Mouse (Mus musculus) midbrain, embryonic 14.5 days (tissue): ENCODE data around the gene Peak1. TPM values are rescaled to one million over a fixed set of nuclear protein-coding genes. Genes with fewer than 3 reads are reported as not detected.
"Not testable (repeated sequence)": the region's sequence is repeated elsewhere in the genome, so short reads cannot be mapped to it uniquely, and the experiment has no call there.

Experiments used
- ATAC-seq: fragments of 200-750 bp; cut with Nextera tagmentation; 2 replicates; pipeline ENCODE4 v1.8.0; 2017; ENCODE audit warnings: moderate number of reproducible peaks, moderate library complexity; ENCODE audit not compliant: low FRiP score, low TSS enrichment
- DNase-seq: peaks from one replicate; pipeline ENCODE4 v3.0.0-alpha.2; 2015
- H3K27ac ChIP-seq: fragments of 300-500 bp; sonication (generic); replicated peaks from 2 replicates; pipeline ENCODE4 v1.5.1; 2014; ENCODE audit warnings: mild to moderate bottlenecking, low read depth, low read length, moderate library complexity
- H3K27me3 ChIP-seq: fragments of 300-500 bp; sonication (generic); 2 replicates; pipeline ENCODE4 v1.6.1; 2014; ENCODE audit warnings: low read length, control low read depth, mixed read lengths; ENCODE audit not compliant: control insufficient read depth, insufficient read depth
- H3K36me3 ChIP-seq: fragments of 300-500 bp; sonication (generic); 2 replicates; pipeline ENCODE4 v1.6.1; 2014; ENCODE audit warnings: low read length, control low read depth; ENCODE audit not compliant: control insufficient read depth, insufficient read depth
- H3K4me1 ChIP-seq: fragments of 300-500 bp; sonication (generic); 2 replicates; pipeline ENCODE4 v1.6.1; 2014; ENCODE audit warnings: mild to moderate bottlenecking, antibody characterized with exemption, low read length, control low read depth; ENCODE audit not compliant: control insufficient read depth, insufficient read depth
- H3K4me2 ChIP-seq: fragments of 300-500 bp; sonication (generic); 2 replicates; pipeline ENCODE4 v1.6.1; 2014; ENCODE audit warnings: mild to moderate bottlenecking, low read length, moderate library complexity
- H3K4me3 ChIP-seq: fragments of 300-500 bp; sonication (generic); replicated peaks from 2 replicates; pipeline ENCODE4 v1.5.1; 2014; ENCODE audit warnings: low read depth, low read length
- H3K9ac ChIP-seq: fragments of 300-500 bp; sonication (generic); replicated peaks from 2 replicates; pipeline ENCODE4 v1.6.1; 2014; ENCODE audit warnings: mild to moderate bottlenecking, low read length, moderate library complexity
- H3K9me3 ChIP-seq: fragments of 300-500 bp; sonication (generic); 2 replicates; pipeline ENCODE4 v1.6.1; 2016; ENCODE audit warnings: low read length, control low read depth, mixed read lengths; ENCODE audit not compliant: control insufficient read depth
- WGBS: fragments of 180-500 bp; shearing (Covaris S2); extraction: QIAGEN DNeasy Blood & Tissue Kit; methylation state at CpG from one replicate; pipeline ENCODE4 v1.1.7; 2014; 5-methylcytosine and 5-hydroxymethylcytosine counted together
- polyA plus RNA-seq: library from polyadenylated mRNA; unstranded; fragments of >200 nt; fragmentation: Nextera tagmentation; extraction: Ambion mirVana; gene quantifications from 2 replicates; pipeline ENCODE4 v1.2.1, GENCODE M21; 2014

Gene Peak1
- polyA plus RNA-seq, 1 experiment from 2014 or later: 4.7 TPM

DNA sequence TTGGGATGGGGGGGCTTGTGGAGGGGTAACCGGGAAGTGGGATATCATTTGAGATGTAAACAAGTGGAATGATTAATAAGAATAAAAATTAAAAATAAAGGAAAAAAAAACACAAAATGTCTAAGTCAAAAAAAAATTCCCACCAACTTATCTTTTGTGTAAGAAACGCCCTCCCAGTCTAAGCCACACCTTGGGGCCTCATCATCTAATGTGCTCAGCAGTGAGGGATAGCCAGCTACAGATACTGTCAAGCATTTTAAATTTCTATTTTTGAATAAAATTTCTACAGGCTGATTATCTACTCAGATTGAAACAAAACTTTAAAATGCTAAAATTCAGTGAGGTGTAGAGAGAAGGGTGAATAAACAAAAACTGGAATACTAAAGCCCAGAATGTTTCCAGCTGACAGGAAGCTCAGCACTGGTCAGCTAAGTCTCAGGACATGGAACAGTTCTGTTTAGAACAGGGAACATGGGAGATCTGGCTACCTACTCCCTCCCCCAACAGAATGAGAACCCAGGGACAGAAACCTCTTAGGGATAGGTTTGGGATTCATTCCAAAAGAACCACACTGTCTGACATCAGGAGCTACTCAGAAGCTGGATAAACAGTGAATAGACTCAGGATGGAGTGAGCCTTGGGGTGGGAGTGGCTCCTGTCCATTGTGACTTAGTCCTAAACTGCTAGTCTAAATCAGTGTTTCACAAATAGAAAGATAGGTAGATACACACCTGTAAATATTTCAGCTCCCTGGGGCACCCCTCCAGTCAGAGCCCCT lies 35.4 kb upstream of the Peak1 start:
- no peak overlapping the region for H3K9ac ChIP-seq
- no peak overlapping the region for H3K4me3 ChIP-seq
- ATAC-seq (no peak), DNase-seq (no peak)
- 96% methylated on average over 2 of the region's 2 CpGs for WGBS
- no peak overlapping the region for H3K4me2 ChIP-seq
- H3K27me3 ChIP-seq: no peaks in the 10 kb centered on the region
- no peaks in the 10 kb centered on the region for H3K9me3 ChIP-seq
- H3K36me3 ChIP-seq: no peaks in the 10 kb centered on the region
- no peak overlapping the region for H3K27ac ChIP-seq
- no peaks in the 10 kb centered on the region for H3K4me1 ChIP-seq

DNA sequence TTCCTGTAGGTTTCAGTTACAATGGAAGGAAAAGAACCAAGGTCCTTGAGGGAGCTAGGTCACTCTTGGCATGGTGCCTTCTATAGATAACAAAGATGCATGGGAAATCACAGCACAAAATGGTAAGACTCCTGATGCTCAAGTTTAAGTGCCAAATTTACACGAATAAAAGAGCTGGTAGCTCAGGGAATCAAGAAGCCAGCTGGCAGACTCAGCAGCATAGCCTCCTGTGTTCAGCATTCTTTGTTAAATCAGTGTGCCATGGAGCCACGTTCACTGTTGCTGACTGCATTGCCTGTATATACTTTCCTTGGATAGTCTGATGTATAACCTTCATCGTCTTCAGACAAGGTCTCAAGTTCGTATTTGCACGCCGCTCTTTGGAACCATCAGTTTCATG lies 33.7 kb upstream of the Peak1 start:
- no peak overlapping the region for H3K9ac ChIP-seq
- no peaks in the 10 kb centered on the region for H3K4me1 ChIP-seq
- H3K4me3 ChIP-seq: no peak overlapping the region
- no peaks in the 10 kb centered on the region for H3K27me3 ChIP-seq
- peak; percentile 8 for DNase-seq
- H3K27ac ChIP-seq: no peak overlapping the region
- WGBS: 91% methylated on average over 6 of the region's 6 CpGs
- no peak overlapping the region for H3K4me2 ChIP-seq
- ATAC-seq: no peak
- no peaks in the 10 kb centered on the region for H3K9me3 ChIP-seq
- H3K36me3 ChIP-seq: no peaks in the 10 kb centered on the region

DNA sequence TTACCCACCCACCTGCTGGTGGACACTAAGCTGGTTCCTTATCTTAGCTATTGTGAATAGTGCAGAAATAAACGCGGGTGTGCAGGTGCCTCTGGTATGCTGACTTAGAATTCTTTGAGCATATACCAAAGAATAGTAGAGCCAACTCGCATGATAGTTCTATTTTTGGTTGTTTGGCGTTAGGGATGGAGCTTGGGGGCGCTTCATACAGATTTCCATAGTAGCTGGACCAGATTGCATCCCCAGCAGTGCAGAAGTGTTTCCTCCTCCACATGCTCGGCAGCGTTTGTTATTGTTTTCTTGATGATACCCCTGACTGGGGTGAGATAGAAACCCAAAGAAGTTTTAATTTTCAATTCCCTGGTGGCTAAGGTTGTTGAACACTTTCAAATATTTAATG lies 21.8 kb upstream of the Peak1 start:
- Histone ChIP-seq H3K27me3 (no peaks in the 10 kb centered on the region), H3K27ac (no peak overlapping the region), H3K36me3 (no peaks in the 10 kb centered on the region), H3K9ac (no peak overlapping the region), H3K4me1 (no peaks in the 10 kb centered on the region), H3K4me2 (no peak overlapping the region), H3K9me3 (no peaks in the 10 kb centered on the region), H3K4me3 (no peak overlapping the region)
- WGBS: 82% methylated on average over 7 of the region's 7 CpGs
- DNase-seq (no peak), ATAC-seq (no peak)

DNA sequence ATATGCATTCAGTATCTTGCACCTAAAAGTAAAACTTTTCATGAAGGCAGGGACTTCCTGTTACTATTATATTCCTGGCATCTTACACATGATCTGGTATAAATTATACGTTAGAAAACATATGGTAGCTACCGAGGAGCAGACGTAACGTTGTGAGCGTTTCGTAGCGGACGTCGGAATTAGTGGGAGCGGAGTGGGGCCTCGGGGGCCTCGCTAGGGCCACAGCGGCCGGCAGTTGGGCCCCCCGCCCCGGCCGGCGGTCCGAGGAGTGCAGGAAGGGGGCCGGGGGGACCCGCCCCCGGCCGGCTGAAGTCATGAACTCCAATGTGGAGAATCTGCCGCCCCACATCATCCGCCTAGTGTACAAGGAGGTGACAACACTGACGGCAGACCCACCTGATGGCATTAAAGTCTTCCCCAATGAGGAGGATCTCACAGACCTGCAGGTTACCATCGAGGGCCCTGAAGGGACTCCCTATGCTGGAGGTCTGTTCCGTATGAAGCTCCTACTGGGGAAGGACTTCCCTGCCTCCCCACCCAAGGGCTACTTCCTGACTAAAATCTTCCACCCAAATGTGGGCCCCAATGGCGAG lies 19.5 kb upstream of the Peak1 start:
- H3K9me3 ChIP-seq, H3K27me3 ChIP-seq, DNase-seq, H3K4me1 ChIP-seq, H3K4me3 ChIP-seq, ATAC-seq, H3K9ac ChIP-seq, H3K36me3 ChIP-seq, H3K4me2 ChIP-seq, H3K27ac ChIP-seq: not testable (repeated sequence)
- 93% methylated on average over 22 of the region's 29 CpGs for WGBS

DNA sequence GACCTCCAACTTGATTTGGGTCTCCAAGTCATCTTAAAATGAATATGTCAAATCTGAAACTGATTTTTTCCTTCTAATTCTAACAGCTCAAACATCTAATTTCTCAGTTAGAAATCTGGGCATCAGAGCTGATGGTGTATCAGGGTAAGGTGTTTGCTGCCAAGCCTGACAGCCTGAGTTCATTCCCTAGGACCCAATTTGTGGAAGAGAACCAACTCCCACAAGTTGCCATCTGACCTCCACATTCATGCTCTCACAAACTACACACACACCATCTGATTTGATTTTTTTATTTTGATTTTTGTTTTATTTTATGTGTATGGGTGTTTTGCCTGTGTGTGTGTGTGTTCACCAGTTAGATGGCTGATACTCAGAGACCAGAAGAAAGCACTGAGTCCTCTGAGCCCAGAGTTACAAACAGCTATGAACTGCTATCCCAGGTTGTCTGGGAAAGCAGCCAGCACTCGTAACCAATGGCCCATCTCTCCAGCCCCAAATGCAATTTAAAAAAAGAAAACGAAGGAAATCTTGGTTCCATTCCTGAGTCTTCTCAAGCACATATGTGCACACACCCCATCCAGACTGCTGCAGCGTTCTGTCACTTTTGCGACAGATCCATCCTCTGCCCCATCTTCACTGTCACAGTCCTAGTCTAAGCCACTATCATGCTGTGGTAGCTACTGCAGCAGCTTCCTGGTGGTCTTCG lies 18.1 kb upstream of the Peak1 start:
- Histone ChIP-seq H3K4me2 (no peak overlapping the region), H3K4me3 (no peak overlapping the region), H3K9me3 (no peaks in the 10 kb centered on the region), H3K4me1 (no peaks in the 10 kb centered on the region), H3K27ac (no peak overlapping the region), H3K9ac (no peak overlapping the region), H3K27me3 (no peaks in the 10 kb centered on the region), H3K36me3 (no peaks in the 10 kb centered on the region)
- DNase-seq: no peak
- WGBS: 89% methylated on average over 5 of the region's 5 CpGs
- no peak for ATAC-seq

DNA sequence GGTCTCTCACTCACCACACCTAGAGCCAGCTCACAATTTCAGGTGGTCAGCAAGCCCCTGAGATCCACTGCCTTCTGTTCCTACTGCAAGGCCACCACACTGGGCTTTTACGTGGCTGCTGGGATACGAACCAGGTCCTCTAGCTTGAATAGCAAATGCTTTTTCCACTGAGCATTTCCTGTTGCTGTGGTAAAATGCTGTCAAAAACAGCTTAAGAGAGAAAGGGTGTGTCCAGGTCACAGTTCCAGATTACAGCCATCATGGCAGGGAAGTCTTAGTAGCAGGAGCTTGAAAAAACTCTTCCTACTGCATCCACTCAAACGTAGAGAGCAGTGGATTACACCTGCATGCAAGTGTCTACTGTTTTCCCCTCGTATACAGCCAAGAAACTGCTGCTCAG lies 7.0 kb upstream of the Peak1 start:
- Histone ChIP-seq H3K9ac (no peak overlapping the region), H3K4me1 (peaks cover 21% of the 10 kb centered on the region), H3K36me3 (no peaks in the 10 kb centered on the region), H3K4me3 (no peak overlapping the region), H3K27ac (no peak overlapping the region), H3K9me3 (no peaks in the 10 kb centered on the region), H3K4me2 (no peak overlapping the region), H3K27me3 (no peaks in the 10 kb centered on the region)
- DNase-seq (no peak), ATAC-seq (no peak)
- WGBS: 85% methylated on average over 4 of the region's 4 CpGs

DNA sequence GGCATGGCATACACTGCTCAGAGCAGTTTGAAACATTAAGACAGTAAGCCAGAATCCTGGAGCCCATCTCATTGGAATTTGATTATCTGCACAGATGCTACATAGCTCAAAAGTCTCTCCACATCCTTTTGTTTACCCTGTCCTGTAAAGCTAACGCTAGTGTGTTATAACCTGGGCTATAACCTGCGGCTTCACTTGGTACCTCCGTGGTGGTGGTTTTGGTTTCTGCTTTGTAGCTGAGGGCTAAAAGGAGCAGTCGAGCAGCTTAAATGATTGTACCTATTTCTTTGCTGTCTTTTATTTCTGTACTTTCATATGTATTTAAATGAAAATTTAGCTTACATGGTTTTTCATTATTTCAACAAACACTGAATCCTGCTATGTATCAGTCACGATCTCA lies 4.1 kb upstream of the Peak1 start:
- Histone ChIP-seq H3K27me3 (no peaks in the 10 kb centered on the region), H3K4me3 (no peak overlapping the region), H3K36me3 (no peaks in the 10 kb centered on the region), H3K9ac (no peak overlapping the region), H3K27ac (no peak overlapping the region), H3K9me3 (no peaks in the 10 kb centered on the region), H3K4me2 (no peak overlapping the region), H3K4me1 (peaks cover 32% of the 10 kb centered on the region)
- DNase-seq (no peak), ATAC-seq (no peak)
- WGBS: 90% methylated on average over 5 of the region's 5 CpGs

DNA sequence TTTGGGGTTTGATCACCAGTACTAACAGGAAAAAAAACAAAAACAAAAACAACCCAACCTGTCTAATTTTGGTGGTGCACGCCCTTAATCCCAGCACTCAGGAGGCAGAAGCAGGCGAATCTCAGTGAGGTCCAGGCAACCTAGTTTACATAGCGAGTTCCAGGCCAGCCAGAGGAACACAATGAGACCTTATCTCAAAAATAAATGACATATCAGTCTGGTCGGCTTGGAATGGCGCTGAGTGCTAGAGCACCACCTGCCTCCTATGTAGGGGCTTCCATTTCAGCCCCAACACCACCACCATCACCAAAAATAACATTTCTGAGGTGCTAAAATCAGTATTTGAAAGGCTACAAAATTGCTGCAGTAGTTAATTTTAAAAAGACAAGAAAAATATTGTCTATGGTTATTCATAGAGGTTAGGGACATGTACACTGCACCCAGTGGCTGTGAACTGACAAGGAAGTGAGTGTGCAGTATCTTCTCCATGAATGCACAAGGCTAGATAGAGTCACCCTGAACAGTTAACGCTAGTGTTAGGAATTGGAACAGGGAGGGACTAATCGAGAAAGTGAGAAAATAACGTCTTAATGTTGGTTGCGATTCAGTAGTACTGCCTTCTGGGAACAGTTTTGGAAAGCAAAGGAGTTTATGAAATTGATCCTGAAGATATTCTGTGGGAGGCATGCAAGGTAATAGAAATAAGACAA lies 3.2 kb upstream of the Peak1 start:
- 87% methylated on average over 9 of the region's 9 CpGs for WGBS
- Histone ChIP-seq H3K4me2 (no peak overlapping the region), H3K9me3 (no peaks in the 10 kb centered on the region), H3K27me3 (no peaks in the 10 kb centered on the region), H3K4me1 (peaks cover 35% of the 10 kb centered on the region), H3K9ac (no peak overlapping the region), H3K27ac (no peak overlapping the region), H3K36me3 (no peaks in the 10 kb centered on the region), H3K4me3 (no peak overlapping the region)
- DNase-seq: no peak
- no peak for ATAC-seq
